Mouse (Mus musculus) left cerebral cortex, adult 9 months (tissue): ENCODE measurements around the gene Zdhhc22.
A peak's percentile ranks its signal among the peaks of the same experiment; 100 is the strongest.

ENCODE experiments used
- DNase-seq, 2 experiments: peaks; one replicate each; pipeline ENCODE4 v3.0.0; 2022; ENCODE audit warnings: low spot score in 2 of 2

The Zdhhc22 gene

DNA sequence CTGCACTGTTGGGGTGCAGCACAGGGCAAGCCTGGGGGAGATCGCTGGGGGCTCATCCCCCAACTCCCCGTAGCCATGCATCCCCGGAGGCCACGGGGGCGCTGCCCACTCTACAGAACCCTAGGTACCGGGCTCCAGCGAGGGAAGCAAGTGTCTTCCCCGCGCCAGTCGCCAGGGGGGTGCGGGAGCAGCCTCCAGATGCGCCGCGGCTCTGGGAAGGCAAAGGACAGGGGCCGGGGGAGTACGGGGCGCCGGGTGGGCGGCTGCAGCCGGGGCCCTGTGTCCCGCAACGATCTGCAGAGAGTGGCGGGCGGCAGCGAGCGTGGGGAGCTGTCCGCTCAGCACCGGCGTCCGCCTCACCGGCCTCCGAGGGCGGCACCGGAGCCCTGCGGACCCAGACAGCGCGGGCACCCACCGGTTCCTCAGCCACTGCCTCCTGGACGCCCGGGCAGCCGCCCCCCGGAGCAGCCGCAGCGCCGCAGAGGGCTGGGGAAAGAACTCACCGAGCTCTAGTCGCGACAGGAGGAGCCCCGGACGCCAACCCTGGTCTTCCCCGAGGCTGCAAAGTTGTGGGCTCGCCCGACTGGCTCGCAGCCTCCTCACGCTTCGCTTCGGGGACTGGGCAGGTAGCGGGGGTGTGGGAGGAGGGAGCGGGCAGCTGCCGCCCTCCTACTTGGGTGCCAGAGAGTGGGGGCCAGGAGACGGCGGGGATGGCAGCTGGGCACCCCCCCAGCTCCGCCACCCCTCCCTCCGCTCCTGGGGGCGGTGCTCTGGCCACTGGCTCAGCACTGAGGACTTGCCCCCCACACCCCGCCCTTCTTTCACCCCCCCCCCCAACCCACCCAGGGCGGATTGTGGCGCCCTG is at the start of gene Zdhhc22:
Gene Zdhhc22 (minus strand): TSS at position 541 of the 865 bp plus-strand sequence.
- peak in 1 of 2 experiments; percentile 44 for DNase-seq

DNA sequence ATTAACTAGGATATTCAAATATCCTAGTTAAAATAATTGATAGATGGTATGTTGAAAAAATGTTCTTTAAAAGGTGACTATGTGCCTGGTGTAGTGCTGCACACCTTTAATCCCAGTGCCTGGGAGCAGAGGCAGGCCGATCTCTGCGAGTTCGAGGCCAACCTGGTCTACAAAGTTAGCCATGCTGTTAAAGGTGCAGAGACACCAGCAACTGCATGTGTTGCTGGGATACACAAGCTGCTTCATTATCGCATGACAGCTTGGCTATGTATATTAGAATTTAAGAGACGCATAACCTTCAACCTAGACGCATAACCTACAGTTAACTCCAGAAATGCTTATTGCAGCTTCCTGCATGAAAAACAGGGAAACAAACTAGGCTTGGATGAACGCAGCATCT is 46.4 kb upstream of the Zdhhc22 start:
- DNase-seq = no peak

DNA sequence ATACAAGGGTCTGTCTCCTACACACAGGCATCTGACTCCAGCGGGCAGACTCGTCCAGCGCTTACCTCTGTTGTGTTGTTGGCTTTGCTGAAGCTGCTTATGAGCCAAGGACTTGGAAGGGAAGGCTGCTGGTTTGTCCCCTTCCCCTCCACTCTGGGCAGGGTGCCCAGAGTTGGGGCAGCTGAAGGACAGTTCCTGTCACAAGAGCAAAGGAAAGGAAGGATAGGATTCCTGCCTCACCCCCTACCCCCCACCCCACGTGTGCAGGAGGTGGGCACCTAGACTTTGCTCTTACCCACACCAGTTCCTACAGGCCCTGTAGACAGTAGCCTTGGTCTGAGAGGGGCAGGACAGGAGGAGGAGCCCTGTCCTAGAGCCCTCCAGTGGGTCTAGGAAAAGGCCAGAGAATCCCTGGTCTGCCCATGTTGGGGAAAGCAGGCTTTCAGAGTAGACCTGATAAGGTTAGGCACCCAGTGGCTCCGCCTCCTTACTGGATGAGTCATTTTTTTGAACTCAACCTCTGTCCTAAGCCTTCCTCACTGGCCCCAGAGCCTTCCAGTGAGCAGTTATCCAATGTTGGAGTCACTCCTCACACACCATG is 41.0 kb upstream of the Zdhhc22 start:
- DNase-seq = no peak

DNA sequence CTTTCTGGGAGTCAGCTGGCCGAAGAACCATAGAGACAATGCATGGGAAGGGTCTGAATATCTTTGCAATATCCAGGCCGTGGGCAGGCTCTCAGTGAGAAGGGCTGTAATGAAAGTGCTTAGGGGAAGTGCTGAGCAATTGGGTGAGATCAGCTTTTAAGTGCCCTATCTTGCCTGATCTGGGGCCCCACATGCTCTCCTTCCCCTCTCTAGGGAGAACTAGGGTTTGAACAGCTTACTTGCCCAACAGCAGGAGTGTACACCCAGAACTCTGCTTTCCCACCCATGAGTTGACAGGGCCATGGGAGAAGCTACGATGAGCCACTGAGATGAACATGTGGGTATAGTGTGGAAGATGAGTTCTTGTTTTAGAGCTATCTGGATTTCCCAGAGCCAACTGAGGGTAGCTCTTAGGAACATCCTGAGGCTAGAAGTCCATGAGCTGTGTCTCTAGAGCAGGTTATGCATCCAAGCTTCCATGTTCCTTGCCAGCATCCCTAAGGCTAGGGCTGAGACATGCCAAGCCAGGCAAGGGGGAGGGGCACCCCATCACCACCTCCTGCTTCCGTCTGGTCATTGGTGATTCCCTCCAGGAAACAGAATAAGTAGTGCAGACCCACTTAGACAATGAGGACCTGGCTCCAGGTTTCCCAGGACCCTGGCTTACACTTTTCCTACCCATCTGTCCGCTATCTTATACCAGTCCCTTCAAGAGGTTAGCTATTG is 39.2 kb upstream of the Zdhhc22 start:
- DNase-seq = no peak

DNA sequence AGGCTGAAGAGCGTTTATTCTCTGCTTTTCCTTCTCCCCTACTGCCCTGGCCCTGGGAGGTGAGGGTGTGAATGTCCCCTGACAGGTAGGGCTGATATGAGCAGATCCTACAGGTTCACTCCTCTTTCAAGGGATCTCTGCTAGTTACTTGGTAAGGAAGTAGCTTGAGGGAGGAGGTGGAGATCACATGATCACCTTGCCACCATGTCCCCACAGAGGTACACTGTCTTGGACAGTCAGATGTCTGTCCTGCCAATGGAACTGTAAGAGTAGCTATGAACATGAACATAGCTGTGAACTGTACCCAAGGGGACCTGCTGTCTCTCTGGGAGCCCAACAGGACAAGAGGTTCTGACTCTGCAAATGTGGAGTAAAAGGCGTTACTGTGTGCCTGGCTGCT is 37.8 kb upstream of the Zdhhc22 start:
- no peak for DNase-seq

DNA sequence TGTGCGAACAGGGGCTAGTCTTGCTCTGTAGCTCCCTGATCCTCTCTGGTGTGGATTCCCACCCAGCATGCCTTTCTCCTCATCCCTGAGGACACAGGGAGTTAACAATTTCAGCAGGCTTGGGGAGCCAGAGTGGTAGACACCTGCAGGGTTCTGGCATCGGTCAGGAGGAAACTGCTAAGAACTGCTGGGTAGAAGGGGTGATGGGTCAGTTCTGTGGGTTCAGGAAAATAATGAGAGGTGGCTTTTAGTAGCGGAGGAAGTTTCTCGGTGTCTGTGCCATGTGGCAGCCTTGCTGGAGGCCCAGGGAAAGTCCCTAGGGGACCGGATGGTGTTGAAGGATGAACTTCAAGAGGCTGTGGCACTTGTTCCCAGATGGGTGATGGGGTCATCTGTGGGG is 37.2 kb upstream of the Zdhhc22 start:
- DNase-seq = no peak

DNA sequence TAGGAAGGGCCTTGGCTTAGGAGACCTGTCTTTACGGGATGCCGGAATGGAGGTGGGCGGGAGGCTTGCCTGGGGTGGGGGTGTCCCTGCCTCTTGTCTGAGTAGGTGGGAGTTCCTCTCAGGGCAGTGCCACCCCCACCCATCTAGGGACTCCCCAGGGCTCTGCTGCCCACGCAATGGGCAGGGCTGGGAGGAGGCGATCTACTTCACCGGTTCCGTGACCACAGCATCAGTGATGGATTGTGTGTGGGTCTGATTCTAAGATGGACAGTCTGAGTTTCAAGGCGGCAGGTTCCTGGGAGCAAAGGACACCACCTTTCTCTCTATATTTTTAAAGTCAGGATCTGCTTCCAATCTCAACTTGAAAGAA is 36.6 kb upstream of the Zdhhc22 start:
- DNase-seq = no peak

DNA sequence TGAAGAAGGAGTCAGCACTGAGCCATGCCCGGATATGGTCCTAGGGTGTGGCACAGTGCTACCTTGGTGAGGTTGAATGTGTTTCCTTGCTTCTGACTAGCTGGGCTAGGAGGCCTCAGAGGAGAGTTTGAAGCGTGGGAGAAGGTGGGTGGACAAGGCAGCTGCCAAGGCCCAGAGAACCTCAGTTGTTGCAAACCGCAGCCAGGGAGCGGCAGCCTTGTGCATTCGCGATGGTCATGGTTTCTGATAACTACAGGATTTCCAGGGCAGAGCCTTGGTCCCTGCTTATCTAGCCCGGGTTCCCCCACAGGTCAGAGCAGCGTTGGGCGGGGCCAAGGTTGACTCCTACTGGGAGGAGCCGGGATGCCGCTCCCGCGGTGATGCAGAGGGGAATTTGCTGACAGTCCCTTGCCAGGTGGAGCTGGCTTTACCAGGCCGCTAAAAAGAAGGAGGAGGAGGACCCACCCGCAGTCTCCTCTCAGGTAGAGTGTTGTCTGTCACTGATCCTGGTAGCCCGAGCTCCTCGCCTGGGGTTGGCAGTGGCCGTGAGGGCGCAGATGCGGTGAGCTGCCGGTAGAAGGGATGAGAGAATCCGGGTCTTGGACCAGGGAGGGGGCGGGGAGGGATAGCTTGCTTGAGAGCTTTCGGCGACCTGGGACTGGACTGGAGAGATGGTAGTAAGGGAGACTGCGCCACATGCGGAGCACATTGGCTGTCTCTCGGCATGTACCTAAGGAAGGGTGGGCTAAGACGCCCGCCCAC is 36.1 kb upstream of the Zdhhc22 start:
- DNase-seq = peak; percentile 28 to 72

DNA sequence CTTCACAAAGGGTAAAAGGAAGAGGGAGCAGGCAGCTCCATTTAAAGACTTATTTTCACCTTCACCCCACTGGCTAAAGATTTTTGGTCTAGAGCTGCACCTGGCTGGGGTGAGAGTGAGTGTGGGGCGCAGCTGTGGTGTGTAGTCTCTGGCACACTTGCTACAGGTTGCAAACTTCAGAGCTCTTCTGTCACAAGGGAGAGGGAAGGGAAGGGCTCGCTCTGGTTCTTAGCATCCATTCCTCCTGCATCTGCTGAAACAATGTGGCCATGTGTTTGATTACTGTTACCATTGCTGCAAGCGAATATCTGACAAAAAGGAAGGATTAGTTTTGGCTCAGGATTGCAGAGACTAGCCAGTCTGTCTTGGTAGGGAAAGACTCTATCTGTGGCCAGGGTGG is 33.2 kb upstream of the Zdhhc22 start:
- no peak for DNase-seq

DNA sequence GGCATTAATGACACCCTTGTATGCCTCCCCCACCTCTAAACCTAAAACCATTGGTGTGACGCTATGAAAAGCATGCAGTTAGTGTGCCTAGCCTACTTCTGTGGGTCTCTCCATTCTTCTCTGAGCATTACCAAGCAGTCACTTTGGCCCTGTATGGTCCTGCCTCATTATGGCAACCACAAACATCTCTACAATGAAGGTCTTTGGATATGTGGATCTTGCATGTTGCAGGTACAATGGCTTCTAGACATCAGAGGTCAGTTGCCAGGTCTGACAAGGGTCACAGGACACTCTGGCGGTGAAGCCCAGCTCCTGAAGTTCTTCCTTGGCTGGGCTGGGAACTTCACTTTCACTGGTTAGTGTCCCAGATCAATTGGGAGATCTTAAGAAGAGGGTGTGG is 31.8 kb upstream of the Zdhhc22 start:
- no peak for DNase-seq

DNA sequence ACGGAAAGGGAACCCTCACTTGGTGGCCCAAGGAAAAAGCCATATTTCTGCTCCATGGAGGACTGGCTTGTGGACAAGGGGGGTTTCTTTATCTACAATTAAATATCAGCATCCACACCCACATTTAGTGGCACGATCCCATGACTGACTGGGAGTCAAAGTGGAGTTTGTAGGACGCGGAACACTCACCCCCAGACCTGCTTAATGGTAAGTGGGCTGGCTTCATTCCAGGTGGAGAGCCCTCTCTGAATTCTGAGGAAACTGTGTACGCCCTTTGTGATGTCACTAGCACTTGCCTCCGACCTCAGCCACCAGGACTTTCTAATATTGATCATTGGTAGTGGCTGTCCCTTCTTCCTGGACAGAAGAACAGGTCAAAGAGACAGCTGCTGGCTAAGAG is 30.8 kb upstream of the Zdhhc22 start, which contains the start of gene Tmem63c:
Gene Tmem63c (plus strand): TSS at position 301 of the 400 bp plus-strand sequence.
- DNase-seq = no peak

DNA sequence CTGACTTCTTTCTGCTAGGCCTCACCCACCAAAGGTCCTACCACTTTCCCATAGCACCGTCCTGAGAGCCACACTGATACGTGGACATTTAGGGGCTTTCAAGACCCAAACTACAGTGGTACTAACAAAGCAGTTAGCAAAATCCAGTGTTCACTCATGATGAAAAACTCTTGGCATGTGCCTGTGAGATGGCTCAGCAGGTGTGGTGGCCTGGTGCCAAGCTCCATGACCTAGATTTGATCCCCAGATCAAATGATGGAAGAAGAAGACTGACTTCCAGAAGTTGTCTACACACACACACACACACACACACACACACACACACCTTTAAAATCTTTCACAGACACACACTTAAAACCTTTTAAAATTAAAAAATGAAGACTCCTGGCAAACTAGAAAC is 28.5 kb upstream of the Zdhhc22 start:
- DNase-seq = no peak

DNA sequence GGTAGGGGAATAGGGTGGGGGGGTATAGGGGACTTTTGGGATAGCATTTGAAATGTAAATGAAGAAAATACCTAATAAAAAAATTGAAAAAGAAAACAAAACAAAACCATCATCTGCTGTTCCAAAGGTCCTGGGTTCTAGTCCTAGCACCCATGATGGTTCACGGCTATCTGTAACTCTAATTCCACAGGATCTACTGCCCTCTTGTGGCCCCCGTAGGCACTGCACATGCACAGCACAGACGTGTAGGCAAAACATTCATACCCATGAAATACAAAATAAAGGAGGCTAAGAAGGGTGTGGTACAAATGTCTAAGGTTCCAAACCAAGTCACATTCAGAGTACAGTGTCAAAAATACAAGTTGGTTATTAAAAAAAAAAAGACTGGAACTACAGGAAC is 26.8 kb upstream of the Zdhhc22 start:
- DNase-seq = no peak

DNA sequence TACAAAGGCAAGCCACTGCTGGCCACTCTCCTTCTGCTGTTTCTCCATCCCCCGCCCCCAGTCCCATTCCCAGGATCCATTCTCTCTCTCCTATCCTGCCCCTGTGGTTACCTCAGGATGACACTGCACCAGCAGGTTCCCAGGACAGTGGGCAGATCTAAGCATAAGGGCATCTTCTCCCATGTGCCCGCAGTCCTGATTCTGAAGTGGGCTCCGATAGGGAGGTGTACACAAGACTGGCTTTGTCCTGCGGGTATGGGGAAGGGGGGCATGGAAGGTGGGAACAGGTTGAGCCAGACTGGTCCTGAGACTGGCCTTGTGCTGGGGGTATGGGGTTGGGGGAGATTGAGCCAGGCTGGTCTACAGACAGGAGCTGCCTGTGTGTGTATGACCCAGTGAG is 14.4 kb upstream of the Zdhhc22 start:
- no peak for DNase-seq

DNA sequence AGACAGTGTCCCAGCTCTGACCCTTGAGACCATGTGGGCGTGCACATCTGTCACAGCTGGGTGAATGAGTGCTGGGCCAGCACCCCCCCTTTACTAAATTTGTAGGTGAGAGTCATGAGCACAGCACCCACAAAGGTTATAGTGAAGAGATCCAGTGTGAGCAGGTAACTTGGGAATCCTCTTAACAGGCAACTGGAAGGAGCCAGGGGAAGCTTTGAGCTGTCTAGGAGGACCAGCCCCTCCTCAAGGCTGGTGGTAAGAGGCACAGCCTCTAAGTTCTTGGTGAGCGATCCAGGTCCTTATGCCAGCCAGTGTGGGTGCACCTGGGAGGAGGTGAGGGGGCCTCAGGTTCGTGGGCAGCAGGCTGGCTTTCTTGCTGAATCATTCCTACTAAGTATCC is 13.4 kb upstream of the Zdhhc22 start:
- no peak for DNase-seq

DNA sequence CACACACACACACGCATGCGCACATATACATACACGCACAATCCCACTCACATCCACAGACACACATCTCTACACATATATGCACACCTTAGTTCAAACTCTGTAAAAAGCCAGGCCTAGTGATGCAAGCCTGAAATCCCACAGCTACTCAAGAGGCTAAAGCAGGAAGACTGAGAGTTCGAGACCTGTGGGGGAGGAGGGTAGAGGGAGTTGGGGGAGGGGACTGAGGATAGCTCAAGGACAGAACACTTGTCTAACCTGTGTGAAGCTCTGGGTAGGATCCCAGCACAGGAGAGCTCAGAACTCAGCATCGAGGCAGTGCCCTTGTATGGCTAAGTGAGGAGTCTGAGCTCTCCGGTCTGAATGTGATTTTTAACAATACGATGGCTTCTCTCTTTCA is 12.6 kb upstream of the Zdhhc22 start:
- DNase-seq = no peak

DNA sequence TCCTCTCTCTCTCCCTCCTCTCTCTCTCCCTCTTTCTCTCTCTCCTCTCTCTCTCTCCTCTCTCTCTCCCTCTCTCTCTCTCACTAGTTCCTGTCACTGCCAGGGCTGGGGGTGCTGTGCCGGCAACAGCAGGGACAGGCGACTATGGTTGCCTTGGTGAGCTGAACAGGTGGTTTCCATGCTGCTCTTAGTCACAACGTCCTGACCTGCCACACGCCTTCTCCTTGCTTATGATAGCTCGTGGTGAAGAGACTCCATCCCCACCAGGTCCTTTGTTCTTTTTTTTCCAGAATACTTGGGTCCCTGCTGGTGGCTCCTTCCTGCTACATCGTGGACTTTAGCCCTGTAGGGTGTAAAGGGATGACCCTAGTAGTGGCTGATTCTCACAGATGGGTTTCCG is 12.0 kb upstream of the Zdhhc22 start:
- DNase-seq = no peak

DNA sequence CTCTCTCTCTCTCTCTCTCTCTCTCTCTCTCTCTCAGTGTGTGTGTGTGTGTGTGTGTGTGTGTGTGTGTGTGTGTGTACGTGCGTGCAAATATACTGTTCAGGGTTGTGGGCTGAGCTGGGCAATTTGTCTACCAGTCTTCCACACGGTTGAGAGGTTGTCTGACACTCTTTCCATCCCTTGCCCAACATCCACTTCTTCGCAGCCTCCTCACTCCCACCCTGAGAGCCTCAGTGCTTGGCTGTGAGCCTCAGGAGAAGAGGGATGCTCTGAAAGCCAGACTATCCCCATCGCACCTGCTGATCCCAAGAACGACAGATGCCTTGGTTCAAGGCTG is 10.6 kb upstream of the Zdhhc22 start:
- DNase-seq = no peak

DNA sequence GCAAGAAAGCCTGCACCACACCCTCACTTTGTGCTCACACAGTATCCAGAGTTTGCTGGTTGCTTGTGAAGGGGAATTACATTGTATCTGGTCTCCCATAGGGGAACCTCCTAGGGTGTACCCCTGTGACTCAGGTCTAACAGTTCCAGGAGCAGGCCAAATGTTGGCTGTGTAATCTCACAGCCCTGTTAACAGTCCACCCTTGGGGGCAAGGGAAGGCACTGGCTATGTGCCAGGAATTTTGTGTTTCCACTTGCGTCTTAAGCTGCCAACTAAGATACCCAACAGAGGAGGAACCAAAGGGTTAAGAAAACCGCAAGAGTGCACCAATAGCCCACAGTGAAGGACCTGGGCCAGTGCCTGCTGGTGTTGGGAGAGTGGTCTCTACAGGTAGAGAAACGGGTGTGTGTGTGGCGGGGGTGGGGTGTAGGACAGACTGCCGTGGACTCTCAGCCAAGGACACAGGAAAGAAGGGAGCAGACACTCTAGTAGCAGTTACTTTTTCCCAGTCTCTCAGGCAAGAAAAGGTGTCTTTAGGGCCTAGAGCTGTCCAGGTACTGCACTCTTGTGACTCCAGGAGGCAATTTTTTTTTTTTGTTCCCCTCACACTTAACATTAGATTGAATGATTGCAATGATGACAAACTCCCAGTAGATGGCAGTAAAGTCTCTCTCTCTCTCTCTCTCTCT is 10.1 kb upstream of the Zdhhc22 start:
- DNase-seq = no peak

DNA sequence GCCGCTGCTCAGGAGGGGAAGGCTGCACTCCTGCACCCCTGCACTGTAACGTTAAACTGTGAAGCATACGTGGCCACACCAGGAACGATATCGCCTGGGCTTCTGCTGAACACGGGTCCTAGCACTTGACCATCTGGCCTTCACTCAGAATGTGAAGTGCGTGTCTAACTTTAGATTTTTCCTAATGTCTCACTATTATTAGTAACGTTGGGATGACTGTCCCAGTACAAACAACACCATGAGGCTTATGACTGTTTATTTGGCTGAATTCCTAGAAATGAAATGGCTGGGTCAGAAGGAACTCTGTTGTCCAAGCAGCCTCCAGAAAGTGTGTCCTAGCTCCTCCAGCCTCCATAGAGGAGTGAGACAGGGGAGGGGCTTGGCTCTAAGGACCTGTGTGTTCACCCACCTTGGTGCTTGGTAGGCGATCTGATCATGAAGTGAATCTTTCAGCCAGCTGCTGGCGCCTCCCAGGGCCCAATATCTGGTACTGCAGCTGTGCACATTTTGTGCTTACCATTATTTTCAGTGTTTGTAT is 9.1 kb upstream of the Zdhhc22 start:
- DNase-seq = no peak

DNA sequence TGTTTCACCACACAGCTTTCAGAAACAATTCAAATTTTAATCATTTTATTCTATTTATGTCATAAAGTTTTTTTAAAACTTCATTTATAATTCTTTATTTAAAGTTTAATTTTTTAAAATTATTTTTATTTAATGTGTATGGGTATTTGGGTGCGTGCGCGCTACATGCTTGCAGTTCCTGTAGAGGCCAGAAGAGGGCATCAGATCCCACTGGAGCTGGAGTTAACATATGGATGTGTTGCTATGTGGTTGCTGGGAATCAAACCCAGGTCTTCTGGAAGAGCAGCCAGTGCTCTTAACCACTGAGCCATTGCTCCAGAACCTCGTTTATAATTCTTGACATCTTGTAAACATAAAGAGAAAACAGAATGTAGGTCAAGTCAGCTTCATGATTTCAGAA is 8.5 kb upstream of the Zdhhc22 start:
- no peak for DNase-seq
